Mouse (Mus musculus): ENCODE data around the gene Gfi1. TPM values are rescaled to one million over a fixed set of nuclear protein-coding genes. Genes with fewer than 3 reads are reported as not detected.

The Gfi1 gene
- polyA plus RNA-seq, 1 experiment from 2014 or later: not detected

GRCm38 (mm10) chr5:107698888-107699287 is 26.9 kb downstream of the Gfi1 start:
- WGBS: 89% methylated on average over 8 of the region's 8 CpGs
- H3K4me3 ChIP-seq: no peak overlapping the region
- no peak for ATAC-seq (ENCODE audit: low FRiP score, low read depth)

GRCm38 (mm10) chr5:107695019-107695418 is 30.8 kb downstream of the Gfi1 start:
- H3K4me3 ChIP-seq: no peak overlapping the region

More at GRCm38 (mm10) chr5:107698888-107699287, 26.9 kb downstream of the Gfi1 start:
- Histone ChIP-seq H3K9ac (no peak overlapping the region), H3K27me3 (no peaks in the 10 kb centered on the region), H3K27ac (replicated peaks) (no peak overlapping the region), H3K4me2 (no peak overlapping the region), H3K4me1 (replicated peaks) (no peaks in the 10 kb centered on the region), H3K36me3 (no peaks in the 10 kb centered on the region), H3K9me3 (no peaks in the 10 kb centered on the region)

DNA sequence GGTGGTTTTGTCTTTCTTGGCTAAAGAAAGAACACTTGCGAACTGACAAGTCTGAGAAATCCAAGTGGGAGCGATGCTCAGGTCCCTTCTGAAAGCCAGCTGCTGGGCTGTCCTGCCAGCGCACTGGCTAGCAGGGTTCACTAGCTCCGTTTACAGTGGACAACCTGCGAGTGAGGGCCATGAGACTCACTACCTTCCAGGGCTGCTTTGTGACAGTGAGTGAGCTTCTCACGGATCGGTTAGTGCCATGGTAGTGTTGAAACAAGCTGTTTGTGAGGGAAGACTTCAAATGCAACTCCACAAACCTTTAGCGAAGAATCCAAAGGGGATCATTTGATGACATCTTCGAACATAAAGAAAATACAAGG is 37.4 kb downstream of the Gfi1 start:
- WGBS: 25% methylated on average over 9 of the region's 9 CpGs
- Histone ChIP-seq H3K4me2 (peak overlapping the region; percentile 89), H3K36me3 (no peaks in the 10 kb centered on the region), H3K9me3 (no peaks in the 10 kb centered on the region), H3K9ac (peak overlapping the region; percentile 46), H3K4me3 (peak overlapping the region; percentile 50), H3K4me1 (replicated peaks) (peaks cover 13% of the 10 kb centered on the region), H3K27me3 (0 out of 2 replicates have a peak, but pooled peaks cover 4% of the 10 kb centered on the region), H3K27ac (replicated peaks) (peak overlapping the region; percentile 68)
- ATAC-seq (ENCODE audit: low FRiP score, low read depth): no peak; the same call in 1 of the 2 replicates

More at GRCm38 (mm10) chr5:107695019-107695418, 30.8 kb downstream of the Gfi1 start:
- Histone ChIP-seq H3K9ac (no peak overlapping the region), H3K36me3 (no peaks in the 10 kb centered on the region), H3K27ac (replicated peaks) (no peak overlapping the region), H3K27me3 (no peaks in the 10 kb centered on the region), H3K9me3 (no peaks in the 10 kb centered on the region), H3K4me2 (no peak overlapping the region), H3K4me1 (replicated peaks) (no peaks in the 10 kb centered on the region)
- 82% methylated on average over 3 of the region's 3 CpGs for WGBS
- no peak for ATAC-seq (ENCODE audit: low FRiP score, low read depth)

DNA sequence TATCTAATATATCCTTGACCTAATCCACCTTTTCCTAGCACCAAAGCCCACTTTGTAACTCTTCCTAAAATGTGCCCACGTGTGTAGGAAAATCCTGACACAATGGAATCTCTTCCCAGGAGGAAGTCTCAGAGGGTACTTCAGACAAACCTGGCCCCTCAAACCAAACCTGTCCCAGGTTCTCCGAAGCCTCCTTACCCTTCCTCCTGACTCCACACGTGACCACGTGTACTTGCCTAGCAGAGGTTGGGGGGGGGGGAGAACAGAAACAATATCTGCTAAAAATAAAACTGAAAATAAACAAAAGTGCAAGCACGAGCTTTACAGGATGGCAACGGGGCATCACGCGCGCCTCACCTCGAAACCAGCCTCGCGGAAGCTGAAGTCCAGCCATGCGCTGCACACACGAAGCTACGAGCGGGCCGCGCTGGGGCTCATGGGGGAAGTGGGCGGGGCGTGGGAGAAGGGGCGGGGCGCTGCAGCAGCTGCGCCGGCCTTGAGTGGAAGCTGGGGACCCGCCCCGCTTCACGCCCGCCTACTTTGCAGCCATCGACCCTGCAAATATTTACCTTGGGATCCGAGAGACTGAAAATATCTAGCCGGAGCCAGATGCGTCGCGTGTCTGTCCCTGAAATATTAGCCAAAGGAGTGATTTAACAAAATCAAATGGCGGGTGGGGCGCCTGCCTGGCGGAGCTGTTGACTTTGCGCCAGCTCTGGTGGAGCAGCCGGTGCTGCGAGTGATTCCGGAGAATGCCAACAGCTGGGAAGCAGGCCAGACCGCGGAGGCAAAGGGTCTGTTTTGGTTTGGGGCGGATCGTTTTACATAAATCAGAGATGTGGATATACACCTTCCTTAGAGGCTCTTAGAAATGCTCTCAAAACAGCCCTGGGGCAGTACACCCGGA is 38.0 kb downstream of the Gfi1 start:
- peaks cover 13% of the 10 kb centered on the region for H3K4me1 ChIP-seq (replicated peaks)
- no peaks in the 10 kb centered on the region for H3K36me3 ChIP-seq
- H3K9ac ChIP-seq: peak overlapping the region; percentile 46
- H3K27me3 ChIP-seq: 0 out of 2 replicates have a peak, but pooled peaks cover 4% of the 10 kb centered on the region
- H3K4me2 ChIP-seq: peak overlapping the region; percentile 89
- H3K4me3 ChIP-seq: peak overlapping the region; percentile 50
- WGBS: 11% methylated on average over 46 of the region's 46 CpGs
- ATAC-seq (ENCODE audit: low FRiP score, low read depth): peak; percentile 95
- H3K27ac ChIP-seq (replicated peaks): peak overlapping the region; percentile 68
- H3K9me3 ChIP-seq: no peaks in the 10 kb centered on the region

GRCm38 (mm10) chr5:107687161-107687560 is 38.7 kb downstream of the Gfi1 start:
- Histone ChIP-seq H3K9me3 (no peaks in the 10 kb centered on the region), H3K36me3 (no peaks in the 10 kb centered on the region), H3K27me3 (0 out of 2 replicates have a peak, but pooled peaks cover 4% of the 10 kb centered on the region), H3K9ac (no peak overlapping the region), H3K27ac (replicated peaks) (no peak overlapping the region), H3K4me3 (peak overlapping the region; percentile 50; the same call in 1 of the 2 replicates), H3K4me2 (no peak overlapping the region; the same call in 1 of the 2 replicates), H3K4me1 (replicated peaks) (peaks cover 13% of the 10 kb centered on the region)
- WGBS: 90% methylated on average over 5 of the region's 5 CpGs
- ATAC-seq (ENCODE audit: low FRiP score, low read depth): no peak; the same call in 1 of the 2 replicates

DNA sequence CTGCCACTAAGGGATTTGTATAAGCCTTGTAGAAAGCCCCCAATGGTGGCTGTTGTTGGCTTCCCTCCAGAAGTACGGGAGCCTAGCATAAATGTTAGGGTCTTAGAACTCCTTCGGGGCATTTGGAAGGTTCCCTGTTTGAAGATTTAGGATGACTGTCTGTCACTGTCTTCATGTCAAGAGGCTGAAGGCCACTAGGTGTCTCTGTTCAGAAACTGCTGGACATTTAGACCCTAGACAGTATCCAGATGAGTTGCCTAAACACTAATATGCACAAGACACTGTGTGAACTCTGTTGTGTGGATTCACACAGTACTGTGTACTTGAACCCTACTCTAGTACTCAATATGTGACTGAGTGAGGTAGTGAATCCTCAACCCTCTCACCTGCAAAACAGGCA is 41.5 kb downstream of the Gfi1 start:
- H3K4me1 ChIP-seq (replicated peaks): peaks cover 13% of the 10 kb centered on the region
- 79% methylated on average over 2 of the region's 2 CpGs for WGBS
- H3K27ac ChIP-seq (replicated peaks): no peak overlapping the region
- H3K4me2 ChIP-seq: no peak overlapping the region
- no peaks in the 10 kb centered on the region for H3K9me3 ChIP-seq
- H3K4me3 ChIP-seq: no peak overlapping the region
- H3K9ac ChIP-seq: no peak overlapping the region
- ATAC-seq (ENCODE audit: low FRiP score, low read depth): no peak
- no peaks in the 10 kb centered on the region for H3K27me3 ChIP-seq
- no peaks in the 10 kb centered on the region for H3K36me3 ChIP-seq

- Histone ChIP-seq H3K27ac (replicated peaks) (no peak overlapping the region), H3K4me1 (replicated peaks) (no peaks in the 10 kb centered on the region), H3K9ac (no peak overlapping the region), H3K27me3 (no peaks in the 10 kb centered on the region), H3K9me3 (no peaks in the 10 kb centered on the region), H3K36me3 (no peaks in the 10 kb centered on the region), H3K4me2 (no peak overlapping the region), H3K4me3 (no peak overlapping the region)
- no peak for ATAC-seq (ENCODE audit: low FRiP score, low read depth)
- 86% methylated on average over 5 of the region's 5 CpGs for WGBS
Measured at GRCm38 (mm10) chr5:107681300-107681699, 44.5 kb downstream of the Gfi1 start.

GRCm38 (mm10) chr5:107678392-107678791 is 47.4 kb downstream of the Gfi1 start:
- ATAC-seq (ENCODE audit: low FRiP score, low read depth): no peak
- Histone ChIP-seq H3K4me2 (no peak overlapping the region), H3K27ac (replicated peaks) (no peak overlapping the region), H3K27me3 (no peaks in the 10 kb centered on the region), H3K9me3 (no peaks in the 10 kb centered on the region), H3K9ac (no peak overlapping the region), H3K4me3 (no peak overlapping the region), H3K4me1 (replicated peaks) (no peaks in the 10 kb centered on the region), H3K36me3 (no peaks in the 10 kb centered on the region)
- 72% methylated on average over 5 of the region's 5 CpGs for WGBS

Other genes with a start within 250 kb of the Gfi1 start
- 0.41 and 0.54 TPM in 2 replicates for gene Gm42669, start 218.4 kb downstream of the Gfi1 start, polyA plus RNA-seq (2015; fragmentation: Nextera tagmentation; extraction: Ambion mirVana)
- 0.18 and 0.29 TPM in 2 replicates for gene 1700028K03Rik, start 191.3 kb downstream of the Gfi1 start, polyA plus RNA-seq (2015; fragmentation: Nextera tagmentation; extraction: Ambion mirVana)
- 21.9 and 22.9 TPM in 2 replicates for gene Rpap2, start 128.7 kb downstream of the Gfi1 start, polyA plus RNA-seq (2015; fragmentation: Nextera tagmentation; extraction: Ambion mirVana)
- gene Glmn, start 128.1 kb downstream of the Gfi1 start, polyA plus RNA-seq (2015; fragmentation: Nextera tagmentation; extraction: Ambion mirVana): 30.2 and 32.9 TPM in 2 replicates
- 0.16 and 0.17 TPM in 2 replicates for gene Ube2d2b, start 104.1 kb upstream of the Gfi1 start, polyA plus RNA-seq (2015; fragmentation: Nextera tagmentation; extraction: Ambion mirVana)
- gene Evi5, start 149.1 kb upstream of the Gfi1 start, polyA plus RNA-seq (2015; fragmentation: Nextera tagmentation; extraction: Ambion mirVana): 51.7 and 54.8 TPM in 2 replicates
- 57.8 and 61.0 TPM in 2 replicates for gene Rpl5, start 174.5 kb upstream of the Gfi1 start, polyA plus RNA-seq (2015; fragmentation: Nextera tagmentation; extraction: Ambion mirVana)

Measured in hindbrain, embryonic 15.5 days (tissue).